Mouse (Mus musculus) CD4-positive, CD25-positive, alpha-beta regulatory T cell, adult 9 weeks (primary cell): Measurements from ENCODE around the gene Gm11444. TPM values are rescaled to one million over a fixed set of nuclear protein-coding genes. Genes with fewer than 3 reads are reported as not detected.

ENCODE experiments used
- polyA plus RNA-seq: library from polyadenylated mRNA; unstranded; fragments of 100-300 nt; shearing (Covaris generic); gene quantifications from one replicate; pipeline ENCODE4 v1.2.1, GENCODE M21; 2017

The Gm11444 gene
- not detected for polyA plus RNA-seq

DNA sequence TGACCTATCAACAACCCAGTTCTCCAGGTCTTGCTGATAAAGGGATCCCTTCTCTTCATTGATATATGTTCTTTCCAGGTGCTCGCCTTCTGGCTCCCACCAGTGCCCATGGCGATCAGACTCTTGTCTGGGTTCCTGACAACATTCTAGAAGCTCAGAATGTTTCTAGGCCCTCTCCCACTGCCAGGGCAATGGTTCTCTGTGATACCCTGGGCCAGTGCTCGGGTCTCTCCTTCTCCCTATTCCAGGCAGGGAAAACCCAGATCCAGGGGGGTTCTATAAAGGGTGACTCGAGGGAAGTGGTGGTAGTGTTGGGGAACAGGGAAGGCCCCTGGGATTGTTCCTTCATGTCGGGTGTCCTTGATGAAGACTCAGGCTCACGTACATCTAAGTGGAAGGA is at the start of gene Gm11444:
Gene Gm11444, minus strand, starts transcription at position 101 of the 400 bp plus-strand sequence.

GRCm38 (mm10) chr11:85885665-85886428 is 35.7 kb upstream of the Gm11444 start, which contains the start of gene Tbx4:
Tbx4 (plus strand) TSS chr11:85886422.

DNA sequence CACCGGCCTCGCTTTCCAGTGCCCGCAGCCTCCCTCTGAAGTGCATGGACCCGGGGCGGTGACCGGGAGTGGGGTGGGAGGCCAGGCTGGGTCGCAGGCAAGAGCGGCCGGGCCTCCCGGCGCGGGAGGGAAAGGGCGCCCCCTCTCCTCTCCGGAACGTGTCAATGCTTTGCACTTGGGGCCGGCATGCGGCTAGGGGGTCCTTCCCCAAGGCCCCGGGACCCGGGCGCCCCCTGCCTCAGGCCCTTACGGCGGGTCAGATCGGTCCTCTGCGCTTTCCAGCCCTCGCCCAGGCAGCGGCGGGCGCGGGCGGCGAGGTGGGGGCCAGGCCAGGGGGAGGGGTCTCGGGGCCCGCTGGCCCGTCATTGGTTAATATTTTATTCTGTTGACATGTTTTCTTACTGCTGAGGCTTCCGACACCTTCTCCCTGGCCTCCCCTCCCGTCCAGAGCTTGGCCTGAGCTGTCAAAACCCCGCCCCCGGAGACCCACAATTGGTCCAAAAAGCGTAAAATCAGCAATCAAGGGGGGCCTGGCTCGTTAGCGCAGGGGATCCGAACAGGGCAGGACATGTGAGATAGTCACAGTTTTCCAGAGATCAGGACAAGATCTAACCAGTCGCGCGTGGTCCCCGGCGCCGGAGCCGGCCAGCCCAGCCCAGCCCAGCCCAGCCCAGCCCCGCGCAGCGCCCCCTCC is 17.8 kb downstream of the Gm11444 start, which contains the start of gene Tbx2:
Gene Tbx2, plus strand, starts transcription at position 321 of the 694 bp plus-strand sequence.

Other genes starting within 250 kb of the Gm11444 start
- gene Tbx2, start 17.8 kb downstream of the Gm11444 start, polyA plus RNA-seq: 0.10 TPM
- not detected for gene Tbx4, start 36.1 kb upstream of the Gm11444 start, polyA plus RNA-seq